Mouse (Mus musculus): ENCODE results near the gene Mageb4. TPM values are rescaled to one million over a fixed set of nuclear protein-coding genes. Genes with fewer than 3 reads are reported as not detected.
"Not testable (repeated sequence)": the region's sequence is repeated elsewhere in the genome, so short reads cannot be mapped to it uniquely, and the experiment has no call there.

The Mageb4 gene
- not detected for total RNA-seq (2021)
- long read RNA-seq, experiment 1 = 0 reads
- long read RNA-seq, experiment 2 = 0 reads

DNA sequence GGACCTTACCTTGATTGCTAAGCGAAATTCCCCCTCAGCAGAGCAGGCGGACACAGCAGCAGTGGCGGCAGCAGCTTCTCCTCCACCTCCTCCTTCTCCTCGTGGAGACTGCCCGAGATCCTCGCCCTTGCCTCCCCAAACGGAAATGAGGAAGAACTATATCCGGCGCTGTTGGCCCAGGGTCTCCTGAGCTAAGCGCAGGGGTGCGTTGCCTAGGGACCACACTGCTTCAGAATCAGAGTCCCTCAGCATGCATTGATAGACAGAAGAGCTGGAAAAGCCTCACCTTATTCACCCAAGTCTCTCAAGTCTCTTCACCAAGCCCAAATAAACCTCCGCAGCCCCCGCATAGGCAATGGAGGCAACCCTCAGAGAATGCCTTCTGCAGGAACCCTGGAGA lies at the start of gene Mageb4:
Gene Mageb4, minus strand, starts transcription at position 101 of the 400 bp plus-strand sequence.
- DNase-seq (ENCODE audit: low spot score in 2 of 2) = not testable (repeated sequence)

- DNase-seq (ENCODE audit: low spot score in 2 of 2) = not testable (repeated sequence)
Observed at GRCm38 (mm10) chrX:86284597-86284996, 20.3 kb downstream of the Mageb4 start.

- not testable (repeated sequence) for DNase-seq (ENCODE audit: low spot score in 2 of 2)
Observed at GRCm38 (mm10) chrX:86245950-86246349, 58.9 kb downstream of the Mageb4 start.

DNA sequence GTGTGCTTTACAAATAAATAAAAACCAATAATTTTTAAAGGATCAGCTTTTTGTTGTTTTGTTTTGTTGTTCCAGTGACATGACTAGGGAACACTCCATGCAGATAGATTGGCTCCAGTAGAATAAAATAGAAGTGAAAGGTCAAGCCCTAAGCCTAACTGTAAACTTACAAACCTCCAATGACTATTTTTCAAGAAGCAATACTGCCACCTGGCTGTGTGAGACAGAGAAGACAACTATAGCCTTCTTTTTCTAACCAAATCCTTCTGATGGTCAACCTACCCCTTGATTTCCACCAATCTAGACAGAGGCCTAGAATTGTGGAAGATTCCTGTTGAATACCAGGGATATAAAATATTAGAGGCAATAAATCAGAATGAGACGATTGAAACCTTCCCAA lies 67.6 kb downstream of the Mageb4 start:
- DNase-seq (ENCODE audit: low spot score in 2 of 2) = no peak

Other genes starting within 250 kb of the Mageb4 start
- not detected for gene Nr0b1, start 113.3 kb downstream of the Mageb4 start, total RNA-seq (2021)